Mouse (Mus musculus): Measurements from ENCODE around the gene Olfr965. TPM values are rescaled to one million over a fixed set of nuclear protein-coding genes. Genes with fewer than 3 reads are reported as not detected.
"Not testable (repeated sequence)": the region's sequence is repeated elsewhere in the genome, so short reads cannot be mapped to it uniquely, and the experiment has no call there.

Gene Olfr965
- not detected for total RNA-seq (2022)

- DNase-seq (ENCODE audit: low spot score in 2 of 2) = no peak
Measured at GRCm38 (mm10) chr9:39711053-39711452, at the start of gene Olfr965. TSS of gene Olfr965 (plus strand) at chr9:39711353.

GRCm38 (mm10) chr9:39666905-39667304 is 44.2 kb upstream of the Olfr965 start, which contains the start of gene Olfr963:
TSS of gene Olfr963 (plus strand) at chr9:39667205.
- DNase-seq (ENCODE audit: low spot score in 2 of 2) = no peak

- DNase-seq (ENCODE audit: low spot score in 2 of 2) = no peak
Measured at GRCm38 (mm10) chr9:39669723-39670122, 41.4 kb upstream of the Olfr965 start.

- DNase-seq (ENCODE audit: low spot score in 2 of 2) = no peak
Measured at GRCm38 (mm10) chr9:39674820-39675219, 36.3 kb upstream of the Olfr965 start.

GRCm38 (mm10) chr9:39678557-39678956 is 32.6 kb upstream of the Olfr965 start:
- no peak for DNase-seq (ENCODE audit: low spot score in 2 of 2)

- peak; percentile 5 to 7 for DNase-seq (ENCODE audit: low spot score in 2 of 2)
Measured at GRCm38 (mm10) chr9:39679280-39679679, 31.9 kb upstream of the Olfr965 start.

- DNase-seq (ENCODE audit: low spot score in 2 of 2) = not testable (repeated sequence)
Measured at GRCm38 (mm10) chr9:39701123-39701522, 10.0 kb upstream of the Olfr965 start.

GRCm38 (mm10) chr9:39707017-39707416 is 4.1 kb upstream of the Olfr965 start, which contains the start of gene Olfr149:
TSS of gene Olfr149 (minus strand) at chr9:39707117.
- no peak for DNase-seq (ENCODE audit: low spot score in 2 of 2)

GRCm38 (mm10) chr9:39708958-39709357 is 2.2 kb upstream of the Olfr965 start:
- no peak for DNase-seq (ENCODE audit: low spot score in 2 of 2)

- no peak for DNase-seq (ENCODE audit: low spot score in 2 of 2)
Measured at GRCm38 (mm10) chr9:39730678-39731077, 19.5 kb downstream of the Olfr965 start, which contains the start of gene Olfr150. TSS of gene Olfr150 (plus strand) at chr9:39730978.

GRCm38 (mm10) chr9:39740741-39741140 is 29.6 kb downstream of the Olfr965 start:
- no peak for DNase-seq (ENCODE audit: low spot score in 2 of 2)

- no peak for DNase-seq (ENCODE audit: low spot score in 2 of 2)
Measured at GRCm38 (mm10) chr9:39745949-39746348, 34.8 kb downstream of the Olfr965 start, which contains the start of gene Olfr967. TSS of gene Olfr967 (plus strand) at chr9:39746249.

GRCm38 (mm10) chr9:39746428-39746827 is 35.3 kb downstream of the Olfr965 start:
- DNase-seq (ENCODE audit: low spot score in 2 of 2) = no peak

Other genes starting within 250 kb of the Olfr965 start
- gene Olfr955, start 239.4 kb upstream of the Olfr965 start, total RNA-seq (2022) = not detected
- gene Olfr44, start 217.4 kb upstream of the Olfr965 start, total RNA-seq (2022) = not detected
- under 1 TPM in 1 of 4 experiments, not detected in 3; 0.22 TPM for gene Olfr957, start 195.5 kb upstream of the Olfr965 start, total RNA-seq (2022)
- gene Olfr958, start 157.3 kb upstream of the Olfr965 start, total RNA-seq (2022) = not detected
- not detected for gene Olfr959, start 135.8 kb upstream of the Olfr965 start, total RNA-seq (2022)
- gene AW551984, start 107.0 kb upstream of the Olfr965 start, total RNA-seq (2022) = 1 to 10 TPM; 5.4 to 8.3 (median 7.7) TPM
- gene Olfr148, start 100.7 kb upstream of the Olfr965 start, total RNA-seq (2022) = not detected
- gene Olfr960, start 90.0 kb upstream of the Olfr965 start, total RNA-seq (2022) = not detected
- not detected for gene Olfr961, start 66.3 kb upstream of the Olfr965 start, total RNA-seq (2022)
- gene Olfr963, start 44.1 kb upstream of the Olfr965 start, total RNA-seq (2022) = not detected
- not detected for gene Olfr149, start 4.2 kb upstream of the Olfr965 start, total RNA-seq (2022)
- gene Olfr150, start 19.6 kb downstream of the Olfr965 start, total RNA-seq (2022) = not detected
- gene Olfr967, start 34.9 kb downstream of the Olfr965 start, total RNA-seq (2022) = not detected
- gene Olfr968, start 71.9 kb downstream of the Olfr965 start, total RNA-seq (2022) = not detected
- gene Olfr969, start 79.6 kb downstream of the Olfr965 start, total RNA-seq (2022) = not detected
- gene Olfr970, start 97.5 kb downstream of the Olfr965 start, total RNA-seq (2022) = not detected
- gene Olfr971, start 125.5 kb downstream of the Olfr965 start, total RNA-seq (2022) = not detected
- gene Olfr972, start 155.1 kb downstream of the Olfr965 start, total RNA-seq (2022) = not detected
- gene Olfr229, start 196.0 kb downstream of the Olfr965 start, total RNA-seq (2022) = not detected
- not detected for gene Olfr974, start 226.1 kb downstream of the Olfr965 start, total RNA-seq (2022)
- not detected for gene Olfr975, start 240.7 kb downstream of the Olfr965 start, total RNA-seq (2022)
- gene Olfr976, start 249.8 kb downstream of the Olfr965 start, total RNA-seq (2022) = not detected